Mouse (Mus musculus): ENCODE measurements around the gene B230104I21Rik.

The B230104I21Rik gene

DNA sequence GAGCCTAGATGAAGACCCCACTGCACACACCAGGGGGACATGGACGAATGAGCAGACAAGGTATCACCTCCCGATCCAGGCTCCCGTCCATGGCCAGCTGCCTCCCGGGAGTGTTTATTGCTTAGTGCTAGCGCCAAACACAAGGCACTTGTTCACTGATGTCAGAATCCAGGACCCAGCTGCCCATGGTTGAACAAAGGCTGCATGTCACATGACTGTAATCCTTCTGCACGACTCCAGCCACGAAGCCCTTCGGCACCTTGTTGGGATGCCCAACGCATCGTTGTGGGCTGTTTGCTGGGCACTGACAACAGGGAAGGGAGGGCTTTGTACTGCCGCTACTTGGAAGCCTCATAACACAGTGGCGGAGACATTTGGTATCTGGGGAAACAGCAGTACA, at the start of gene B230104I21Rik:
Gene B230104I21Rik, plus strand, starts transcription at position 367 of the 400 bp plus-strand sequence.
- peak; percentile 30 to 49 for DNase-seq (ENCODE audit: low spot score in 2 of 2)

DNA sequence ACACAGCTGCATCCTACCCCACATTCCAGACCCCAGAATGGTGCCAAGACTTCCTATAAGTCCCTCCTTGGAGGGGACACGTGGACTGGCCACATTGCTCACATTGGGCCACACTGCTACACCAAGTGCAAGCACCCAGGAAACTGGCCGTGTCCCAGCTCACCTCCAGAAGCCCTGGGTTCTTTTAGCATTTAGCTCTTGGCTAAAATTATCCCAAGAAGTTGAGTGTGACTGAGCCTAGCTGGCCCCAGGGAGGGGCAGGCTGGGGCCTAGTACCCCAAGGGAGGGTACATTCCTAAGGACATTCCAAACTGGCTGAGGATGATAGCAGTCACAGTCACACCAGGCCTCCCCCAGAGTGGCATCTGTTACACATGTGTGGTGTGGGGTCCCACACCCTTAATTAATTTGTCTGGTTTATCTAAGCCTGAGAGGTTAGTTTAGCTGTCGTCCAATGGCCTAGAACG, 42.2 kb upstream of the B230104I21Rik start:
- DNase-seq (ENCODE audit: low spot score in 2 of 2): no peak

DNA sequence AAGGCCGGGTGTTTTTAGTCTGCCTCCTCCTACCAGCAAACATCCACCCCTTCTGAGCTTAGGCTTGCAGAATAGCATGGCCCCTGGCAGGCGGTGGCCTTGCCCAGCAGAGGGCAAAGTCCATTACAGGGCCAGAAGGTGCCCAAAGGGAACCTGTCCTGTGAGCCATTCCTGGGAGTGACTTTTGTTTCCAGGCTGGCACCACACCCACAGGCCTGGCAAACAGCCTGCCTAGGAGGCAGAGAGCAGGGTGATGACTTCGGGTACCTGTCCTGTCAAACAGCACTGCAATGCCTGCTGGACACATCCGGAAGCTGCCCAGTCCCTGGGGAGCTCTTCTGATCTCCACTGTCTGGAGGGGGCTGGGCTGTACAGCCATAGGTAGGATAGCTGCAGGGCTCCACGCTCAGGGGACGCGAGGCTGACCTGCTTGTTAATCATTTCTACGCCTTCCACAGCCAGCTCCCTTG, 41.6 kb upstream of the B230104I21Rik start:
- DNase-seq (ENCODE audit: low spot score in 2 of 2): no peak

DNA sequence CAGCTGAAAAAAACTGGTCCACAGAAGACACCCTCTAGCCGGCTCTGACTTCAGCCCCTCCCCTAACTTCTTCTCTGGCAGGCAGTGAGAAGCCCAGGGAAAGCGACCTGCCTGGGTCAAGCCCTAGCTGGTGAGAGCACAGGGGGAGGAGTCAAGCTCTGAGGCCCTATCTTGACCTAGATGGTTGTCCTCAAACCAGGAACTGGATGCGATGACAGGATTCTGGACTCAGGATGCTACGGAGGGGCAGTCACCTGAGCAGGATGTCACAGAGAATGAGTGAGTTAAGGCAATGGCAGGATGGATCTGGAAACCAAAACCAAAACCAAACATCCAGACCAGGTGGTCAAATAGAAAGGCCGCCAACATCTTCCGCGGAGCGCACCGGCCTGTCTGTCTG, 38.2 kb upstream of the B230104I21Rik start:
- no peak for DNase-seq (ENCODE audit: low spot score in 2 of 2)

DNA sequence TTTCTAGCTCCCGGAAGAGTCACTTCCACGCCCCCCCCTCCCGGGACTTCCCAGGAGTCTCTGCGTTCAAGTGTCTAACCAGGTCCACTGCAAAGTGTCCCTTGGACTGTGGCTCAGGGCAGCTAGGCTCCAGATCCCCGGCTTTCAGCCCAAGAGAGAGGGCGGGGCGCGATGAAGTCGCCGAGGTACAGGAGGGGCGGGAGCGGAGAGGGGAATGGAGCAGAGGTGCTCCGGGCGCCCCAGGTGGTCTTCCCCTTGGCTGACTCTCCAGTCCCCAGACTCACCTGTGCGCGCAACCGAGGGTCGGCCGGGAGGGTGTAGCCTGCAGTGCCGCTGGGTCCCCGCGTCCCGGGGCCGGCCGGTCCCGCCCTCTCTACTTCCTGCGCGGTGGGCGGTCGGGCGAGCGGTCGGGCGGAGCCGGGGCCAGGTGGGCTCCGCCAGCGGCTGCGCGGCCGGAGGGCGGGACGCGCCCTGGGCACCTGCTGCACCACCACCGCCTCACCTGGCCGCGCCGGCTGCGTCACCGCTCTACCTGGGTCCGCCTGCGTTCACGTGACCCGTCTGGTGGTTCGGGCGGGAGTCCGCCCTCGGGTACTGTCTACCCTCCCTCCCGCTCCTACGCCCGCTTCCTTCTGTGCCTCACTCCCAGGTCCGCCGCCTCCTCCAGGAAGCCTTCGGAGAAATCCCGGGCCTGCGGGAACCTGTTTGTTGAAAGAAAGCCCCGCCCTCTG, 36.2 kb upstream of the B230104I21Rik start:
- DNase-seq (ENCODE audit: low spot score in 2 of 2): no peak

DNA sequence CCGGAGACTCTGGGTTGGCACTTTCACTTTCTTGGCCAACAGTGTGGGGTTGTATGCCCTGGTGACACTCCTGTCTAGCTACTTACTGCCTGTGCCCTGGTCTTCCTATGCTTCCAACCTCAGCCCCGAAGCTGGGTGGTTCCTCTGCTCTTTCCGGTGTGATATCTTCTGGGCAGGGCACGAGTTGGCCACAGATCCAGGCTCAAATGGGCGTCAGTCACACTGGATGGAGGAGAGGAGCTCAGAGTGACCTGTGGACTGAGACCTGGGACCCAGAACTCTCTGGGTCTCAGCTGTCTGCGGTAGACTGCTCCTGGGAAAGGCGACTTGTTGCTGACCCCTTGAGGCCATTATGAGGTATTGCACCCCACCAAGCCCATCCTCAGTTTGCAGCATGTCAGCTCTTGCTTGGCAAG, 34.5 kb upstream of the B230104I21Rik start, which contains the start of gene Arhgef16:
Gene Arhgef16, minus strand, starts transcription at position 211 of the 416 bp plus-strand sequence.
- peak; percentile 13 to 15 for DNase-seq (ENCODE audit: low spot score in 2 of 2)

DNA sequence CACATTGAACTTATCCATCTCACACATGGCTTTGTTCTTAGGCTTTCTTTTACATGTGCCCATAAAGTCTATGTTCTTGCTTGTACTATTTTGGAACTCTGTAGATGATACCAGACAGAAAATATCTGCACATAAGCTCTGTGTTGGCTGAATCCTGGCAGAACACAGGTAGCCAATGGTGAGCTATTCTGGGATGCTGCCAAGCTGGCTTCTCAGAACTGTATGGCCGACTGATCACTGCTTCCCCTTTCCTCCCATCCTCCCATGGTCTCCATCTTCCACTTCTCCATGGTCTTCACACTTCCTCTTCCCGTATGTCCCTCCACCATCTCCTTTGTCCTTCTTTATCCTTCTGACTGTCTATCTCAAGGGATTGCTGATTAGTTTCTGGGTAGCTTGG, 26.8 kb upstream of the B230104I21Rik start:
- DNase-seq (ENCODE audit: low spot score in 2 of 2): no peak

DNA sequence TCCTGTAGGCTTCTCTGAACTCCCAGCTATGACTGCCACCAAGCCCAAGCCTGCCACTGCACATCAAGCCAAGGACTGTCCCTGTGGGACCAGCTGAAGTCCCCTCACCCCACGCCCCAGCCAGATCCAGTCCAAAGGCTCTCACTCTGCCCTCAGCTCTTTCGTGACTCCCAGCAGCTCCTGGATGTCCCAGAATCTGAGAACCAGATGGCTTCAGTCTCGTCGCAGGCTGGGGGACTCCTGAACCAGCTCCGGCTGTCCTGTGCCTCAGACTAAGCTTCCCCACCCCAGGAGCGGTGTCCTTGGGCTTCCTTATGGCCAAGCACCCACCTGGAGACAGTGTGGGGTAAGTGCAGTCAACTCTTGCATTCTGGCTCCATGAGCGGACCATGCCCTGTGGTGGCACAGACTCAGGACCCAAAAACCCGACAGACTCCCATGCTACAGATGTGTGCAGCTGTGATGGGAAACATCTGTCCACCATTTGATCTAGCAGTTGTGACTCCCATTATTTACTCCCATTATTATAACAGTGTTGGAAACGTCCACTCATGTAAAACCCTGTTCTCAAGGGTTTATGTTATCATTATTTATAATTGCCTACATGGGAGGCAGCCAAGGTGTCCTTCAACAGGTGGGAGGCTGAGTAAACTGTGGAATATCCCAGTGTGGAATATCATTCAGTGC, 25.2 kb upstream of the B230104I21Rik start:
- no peak for DNase-seq (ENCODE audit: low spot score in 2 of 2)

DNA sequence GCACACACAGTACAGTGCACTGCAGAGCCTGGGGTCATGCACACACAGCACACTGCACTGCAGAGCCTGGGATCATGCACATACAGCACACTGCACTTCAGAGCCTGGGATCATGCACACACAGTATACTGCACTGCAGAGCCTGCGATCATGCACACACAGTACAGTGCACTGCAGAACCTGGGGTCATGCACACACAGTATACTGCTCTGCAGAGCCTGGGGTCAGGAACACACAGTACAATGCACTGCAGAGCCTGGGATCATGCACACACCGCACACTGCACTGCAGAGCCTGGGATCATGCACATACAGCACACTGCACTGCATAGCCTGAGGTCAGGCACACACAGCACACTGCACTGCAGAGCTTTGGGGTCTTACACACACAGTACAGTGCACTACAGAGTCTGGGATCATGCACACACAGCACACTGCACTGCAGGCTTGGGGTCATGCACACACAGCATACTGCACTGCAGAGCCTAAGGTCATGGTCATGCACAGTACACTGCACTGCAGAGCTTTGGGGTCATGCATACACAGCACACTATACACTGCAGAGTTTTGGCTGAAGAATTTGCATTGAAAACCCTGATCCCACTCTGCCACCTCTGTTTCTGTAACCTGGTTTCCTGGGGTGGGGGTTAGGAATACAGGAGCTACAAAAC, 23.6 kb upstream of the B230104I21Rik start:
- DNase-seq (ENCODE audit: low spot score in 2 of 2): no peak

DNA sequence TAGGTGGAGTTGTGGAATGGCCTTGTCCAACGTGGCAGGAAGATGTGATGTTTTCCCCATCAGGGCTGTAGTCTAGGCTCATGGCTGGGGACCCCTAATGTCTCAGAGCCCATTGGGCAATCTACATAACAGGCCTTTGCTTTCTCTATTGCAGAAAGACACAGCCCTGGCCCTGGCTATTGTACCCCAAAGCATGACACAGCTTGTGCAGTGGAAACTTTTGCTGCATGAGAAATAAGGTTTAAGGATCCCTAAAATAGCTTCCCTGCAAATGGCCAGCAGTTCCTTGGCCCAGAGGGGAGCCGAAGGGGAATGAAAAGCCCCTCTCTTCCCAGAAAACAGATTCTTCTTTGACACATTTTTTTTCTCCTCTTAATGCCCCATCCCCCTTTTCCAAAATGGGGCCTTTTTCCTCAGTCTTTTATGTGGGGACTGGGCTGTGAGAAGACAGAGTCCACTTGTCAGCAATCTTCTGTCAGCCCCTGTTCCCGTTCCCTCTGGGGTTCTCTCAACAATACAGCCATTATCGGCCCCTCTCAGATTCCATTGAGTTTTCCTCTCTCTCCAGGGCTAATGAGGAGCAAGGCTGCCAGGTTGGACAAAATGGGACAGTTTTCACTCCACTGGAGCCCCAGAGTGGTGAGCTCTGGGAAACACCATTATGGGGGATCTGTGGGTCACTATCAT, 22.8 kb upstream of the B230104I21Rik start:
- DNase-seq (ENCODE audit: low spot score in 2 of 2): peak; percentile 31 to 49

DNA sequence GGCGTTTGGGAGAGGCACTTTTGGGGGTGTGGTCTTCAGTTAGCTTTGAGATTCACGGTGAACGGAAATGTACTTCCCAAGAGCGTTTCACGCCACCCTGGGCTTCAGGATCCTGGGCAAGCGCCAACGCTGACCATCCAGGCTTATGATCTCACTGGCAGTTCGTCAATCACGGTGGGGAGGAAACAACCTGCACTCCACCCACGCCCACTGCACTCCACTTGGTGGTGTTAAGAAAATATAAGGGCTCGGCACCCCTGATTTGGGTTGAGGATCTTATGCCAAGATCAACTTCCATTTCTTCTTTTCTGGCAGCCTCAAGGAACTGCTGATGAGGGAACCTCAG, 22.3 kb upstream of the B230104I21Rik start:
- no peak for DNase-seq (ENCODE audit: low spot score in 2 of 2)

DNA sequence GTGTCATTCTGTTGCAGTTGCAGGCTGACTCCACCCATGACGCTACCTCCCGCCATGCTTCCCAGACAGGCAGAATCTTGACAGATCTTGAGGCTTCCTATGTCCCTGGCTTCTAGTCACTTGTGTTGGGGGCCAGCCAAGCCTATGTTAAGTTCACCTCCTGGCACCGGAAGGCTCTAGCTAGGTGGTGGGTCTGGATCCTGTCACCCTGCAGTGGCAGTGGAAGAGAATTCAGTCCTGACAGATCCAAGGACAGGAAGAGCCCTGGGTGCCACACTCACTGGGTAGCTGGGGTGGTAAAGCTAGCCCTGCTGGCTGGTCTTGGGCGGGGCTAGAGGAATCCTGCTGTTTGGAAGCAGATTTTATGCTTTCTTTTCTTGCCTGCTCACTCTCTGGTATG, 10.5 kb upstream of the B230104I21Rik start:
- DNase-seq (ENCODE audit: low spot score in 2 of 2): no peak

DNA sequence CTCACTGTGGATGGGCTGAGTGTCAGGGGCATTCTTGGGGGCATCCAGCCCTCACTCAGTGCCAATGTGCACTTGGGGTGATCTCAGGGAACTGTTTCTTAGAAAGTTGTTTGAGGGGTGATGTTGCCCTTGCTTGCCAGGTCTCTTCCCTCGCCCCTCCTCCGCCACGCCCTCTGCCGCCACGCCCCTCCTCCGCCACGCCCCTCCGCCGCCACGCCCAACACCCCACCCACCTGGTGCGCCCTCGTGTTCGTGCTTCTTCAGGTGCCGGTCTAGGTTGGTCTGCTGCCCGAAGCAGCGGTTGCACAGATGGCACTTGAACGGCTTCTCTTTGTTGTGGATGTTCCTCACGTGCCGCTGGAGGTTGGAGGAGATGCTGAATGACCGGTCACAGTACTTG, 7.5 kb upstream of the B230104I21Rik start:
- no peak for DNase-seq (ENCODE audit: low spot score in 2 of 2)

DNA sequence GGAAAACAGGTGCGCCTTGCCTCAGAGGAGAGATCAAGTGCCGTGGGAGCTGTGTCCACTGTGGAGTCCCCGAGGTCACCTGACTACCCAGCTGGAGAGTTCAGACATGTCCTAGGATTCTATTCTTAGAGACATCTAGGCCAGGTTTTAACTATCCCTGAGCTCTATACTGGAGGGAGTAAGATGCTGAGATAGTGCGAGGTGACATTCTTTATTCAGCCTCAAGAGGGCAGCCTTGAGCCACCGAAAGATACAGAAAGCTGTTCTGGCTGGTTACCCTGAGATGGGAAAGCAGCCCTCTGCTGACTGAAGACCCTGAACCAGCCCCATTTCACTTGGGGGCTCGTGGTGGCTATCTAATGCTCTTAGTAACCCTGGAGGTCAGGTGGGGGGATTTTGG, 7.1 kb upstream of the B230104I21Rik start:
- peak; percentile 54 to 63 for DNase-seq (ENCODE audit: low spot score in 2 of 2)

DNA sequence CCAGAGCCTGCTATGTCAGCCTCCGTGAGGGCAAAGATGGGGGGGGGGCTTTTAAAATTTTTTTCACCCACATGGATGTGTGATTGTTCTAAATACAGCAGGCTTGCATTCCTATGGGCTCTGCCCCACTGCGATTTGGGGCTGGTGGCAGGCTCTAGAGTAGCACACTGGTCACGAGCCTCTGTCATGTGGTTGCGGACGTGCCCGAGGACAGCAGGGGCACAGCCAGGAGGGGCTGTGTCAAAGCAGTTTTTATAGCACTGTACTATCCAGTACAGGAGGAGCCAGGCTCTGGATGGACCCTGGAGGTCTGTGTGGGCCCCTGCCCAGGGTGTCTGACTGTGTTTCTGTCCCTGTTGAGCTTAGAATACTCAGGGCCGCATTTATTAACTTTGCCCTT, 5.9 kb upstream of the B230104I21Rik start:
- no peak for DNase-seq (ENCODE audit: low spot score in 2 of 2)

DNA sequence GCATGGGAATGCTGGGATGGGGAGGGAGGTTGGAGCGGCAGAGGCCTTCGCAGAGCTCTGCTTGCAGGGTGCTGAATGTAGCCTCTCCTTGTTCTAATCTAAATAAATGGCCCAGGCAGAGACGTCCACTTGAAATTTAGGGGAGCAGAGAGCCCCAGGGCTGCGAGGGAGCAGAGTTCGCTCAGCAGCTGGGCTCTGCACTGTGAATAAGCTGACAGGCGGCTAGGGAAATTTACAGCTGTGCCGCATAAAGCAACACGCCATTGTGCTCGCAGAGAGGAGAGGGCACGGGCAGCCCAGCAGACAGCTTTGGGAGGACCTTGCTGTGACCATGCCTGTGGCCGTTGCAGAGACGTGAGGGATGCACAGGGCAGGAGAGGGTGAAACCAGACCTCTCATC, 4.7 kb upstream of the B230104I21Rik start:
- DNase-seq (ENCODE audit: low spot score in 2 of 2): no peak

DNA sequence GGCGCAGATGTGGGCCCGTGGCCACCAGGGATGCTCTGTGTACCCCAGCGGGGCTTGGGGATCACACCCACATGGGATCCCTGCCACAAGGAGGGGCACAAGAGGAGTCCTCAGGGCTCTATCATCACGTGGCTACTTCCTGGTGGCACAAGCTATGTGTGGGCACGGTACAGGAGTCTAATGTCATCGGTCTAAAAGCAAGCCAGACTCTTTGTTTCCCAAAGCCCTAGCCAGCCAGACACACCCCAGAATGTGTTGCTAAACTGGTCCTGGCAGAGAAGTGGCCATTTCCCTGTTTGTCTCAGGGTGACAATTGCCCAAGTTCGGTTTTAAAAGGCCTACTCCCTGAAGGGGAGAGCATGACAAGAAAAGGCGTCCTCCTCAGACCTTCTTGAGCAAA, 2.6 kb upstream of the B230104I21Rik start:
- DNase-seq (ENCODE audit: low spot score in 2 of 2): no peak

DNA sequence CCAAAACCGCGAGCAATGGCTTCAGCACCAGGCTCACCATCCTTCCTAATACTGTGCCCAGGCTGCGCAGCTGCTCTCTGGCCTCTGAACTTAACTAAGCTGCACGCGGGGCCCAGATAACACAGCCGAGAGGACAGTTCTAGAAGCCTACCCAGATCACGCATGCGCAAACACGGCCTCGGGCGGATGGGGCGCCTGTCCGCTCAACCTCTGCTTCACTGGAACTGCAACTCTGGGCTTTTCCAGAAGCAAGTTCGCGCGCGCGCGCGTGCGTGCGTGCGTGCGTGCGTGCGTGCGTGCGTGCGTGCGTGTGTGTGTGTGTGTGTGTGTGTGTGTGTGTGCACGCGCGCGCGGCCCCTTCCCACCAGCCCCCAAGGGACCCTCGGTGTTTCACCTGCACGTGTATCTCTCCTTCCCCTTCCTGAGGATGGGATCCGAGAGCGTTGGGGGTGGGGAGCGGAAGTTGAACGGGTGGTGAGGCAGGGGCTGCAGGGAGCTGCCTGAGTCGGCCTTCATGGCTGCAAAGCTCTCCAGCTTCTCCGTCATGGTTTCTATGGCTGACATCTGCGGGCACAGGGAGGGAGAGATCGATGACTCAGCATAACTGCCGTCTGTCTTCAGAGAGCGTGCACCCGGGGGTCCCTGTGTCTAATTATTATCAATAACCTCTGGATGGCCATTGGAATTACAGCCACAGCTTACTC, 1.1 kb upstream of the B230104I21Rik start:
- DNase-seq (ENCODE audit: low spot score in 2 of 2): no peak

DNA sequence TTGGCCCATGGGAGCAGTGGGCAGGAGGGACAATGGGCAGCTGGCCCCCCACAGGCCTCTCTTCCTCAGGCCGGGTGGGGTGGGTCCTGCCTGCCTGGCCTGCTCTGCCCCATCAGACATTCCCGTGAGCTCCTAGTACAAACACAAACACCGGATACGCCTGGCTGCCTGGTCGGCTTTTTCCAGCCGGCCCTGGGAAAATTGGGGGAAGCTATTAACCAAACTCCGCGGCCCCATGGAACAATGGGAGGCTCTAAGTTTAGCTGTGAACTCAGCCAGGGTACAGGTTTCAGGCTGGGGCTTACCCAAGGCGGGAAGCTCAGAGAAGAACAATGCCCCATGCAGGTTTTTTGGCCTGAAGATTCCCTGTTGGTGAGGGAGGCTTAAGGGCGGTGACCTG, 723 bp downstream of the B230104I21Rik start:
- no peak for DNase-seq (ENCODE audit: low spot score in 2 of 2)

DNA sequence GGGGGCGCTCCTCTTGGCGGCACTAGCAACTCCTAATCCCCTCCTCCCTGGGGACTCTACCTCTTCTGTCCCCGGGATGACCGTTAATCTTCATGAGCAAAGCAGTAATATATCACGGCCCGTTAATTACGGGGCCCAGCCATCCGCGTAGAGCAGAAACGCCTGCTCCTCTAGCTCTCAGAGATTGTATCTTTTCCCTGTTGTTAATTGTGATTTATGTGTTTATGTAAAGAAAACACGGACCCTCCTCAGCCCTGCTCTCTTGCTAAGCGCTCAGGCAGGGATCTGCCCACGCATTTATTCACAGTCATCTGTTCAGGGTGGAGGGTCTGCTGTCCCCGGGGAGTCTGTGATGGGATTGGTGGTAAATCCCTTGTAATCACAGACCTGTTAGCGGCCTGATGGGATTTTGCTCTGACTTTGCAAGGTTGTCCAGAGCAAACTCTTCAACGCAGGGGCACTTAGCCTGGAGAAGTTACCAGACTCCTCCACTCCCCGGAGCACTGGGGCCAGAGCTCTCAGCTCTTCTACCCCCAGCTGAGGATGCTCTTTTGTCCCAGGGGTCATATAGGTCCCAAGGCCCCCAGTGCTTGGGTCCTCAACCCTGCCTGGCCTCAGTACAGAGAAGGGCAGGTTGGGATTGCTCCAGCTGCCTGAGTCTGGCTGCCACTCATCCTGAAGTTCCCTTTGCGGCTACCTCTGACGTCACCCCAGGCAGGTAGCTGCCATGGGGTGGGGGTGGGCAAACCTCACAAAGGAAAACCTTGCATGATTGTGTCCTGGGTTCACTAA, 11.0 kb downstream of the B230104I21Rik start:
- no peak for DNase-seq (ENCODE audit: low spot score in 2 of 2)

Measured in right cerebral cortex, postnatal 36 days (tissue).